Mouse (Mus musculus) kidney, embryonic 15.5 days (tissue): ENCODE data around the gene Mob2. TPM values are rescaled to one million over a fixed set of nuclear protein-coding genes. Genes with fewer than 3 reads are reported as not detected.

Experiments used
- ATAC-seq: fragments of 200-750 bp; cut with Nextera tagmentation; replicated peaks from 2 replicates; pipeline ENCODE4 v1.8.0; 2017; ENCODE audit warnings: moderate TSS enrichment; ENCODE audit not compliant: low FRiP score
- H3K27ac ChIP-seq: fragments of 300-500 bp; sonication (generic); 2 replicates; pipeline ENCODE4 v1.5.1; 2015; ENCODE audit warnings: mild to moderate bottlenecking, inconsistent platforms
- H3K27me3 ChIP-seq: fragments of 300-500 bp; sonication (generic); 2 replicates; pipeline ENCODE4 v1.6.1; 2015; ENCODE audit warnings: inconsistent platforms
- H3K36me3 ChIP-seq: fragments of 300-500 bp; sonication (generic); 2 replicates; pipeline ENCODE4 v1.6.1; 2015; ENCODE audit warnings: inconsistent platforms
- H3K4me1 ChIP-seq: fragments of 300-500 bp; sonication (generic); 2 replicates; pipeline ENCODE4 v1.6.1; 2015; ENCODE audit warnings: inconsistent platforms
- H3K4me2 ChIP-seq: fragments of 300-500 bp; sonication (generic); 2 replicates; pipeline ENCODE4 v1.6.1; 2015; ENCODE audit warnings: moderate library complexity, mild to moderate bottlenecking, inconsistent platforms
- H3K4me3 ChIP-seq: fragments of 300-500 bp; sonication (generic); replicated peaks from 2 replicates; pipeline ENCODE4 v1.5.1; 2015; ENCODE audit warnings: mild to moderate bottlenecking, inconsistent platforms
- H3K9ac ChIP-seq: fragments of 300-500 bp; sonication (generic); 2 replicates; pipeline ENCODE4 v1.6.1; 2015; ENCODE audit warnings: mild to moderate bottlenecking, inconsistent platforms
- H3K9me3 ChIP-seq: fragments of 300-500 bp; sonication (generic); replicated peaks from 2 replicates; pipeline ENCODE4 v1.6.1; 2016; ENCODE audit warnings: inconsistent platforms
- WGBS: fragments of 180-500 bp; shearing (Covaris S2); methylation state at CpG from one replicate; pipeline ENCODE4 v1.1.7; 2015; ENCODE audit warnings: mixed read lengths; 5-methylcytosine and 5-hydroxymethylcytosine counted together
- polyA plus RNA-seq: library from polyadenylated mRNA; unstranded; fragments of >200 nt; fragmentation: Nextera tagmentation; extraction: Ambion mirVana; gene quantifications from 2 replicates; pipeline ENCODE4 v1.2.1, GENCODE M21; 2015

Mob2 gene
- 62.3 and 66.9 TPM in 2 replicates for polyA plus RNA-seq

GRCm38 (mm10) chr7:142060931-142061565 lies at the start of gene Mob2:
Gene Mob2, minus strand, starts transcription at chr7:142061065.
- Histone ChIP-seq H3K27me3 (peaks cover 10% of the 10 kb centered on the region; the same call in 1 of the 2 replicates), H3K9me3 (no peaks in the 10 kb centered on the region), H3K9ac (peak within 1 kb of the TSS; percentile 89), H3K4me1 (peaks cover 33% of the 10 kb centered on the region), H3K4me3 (peak within 1 kb of the TSS; percentile 99), H3K4me2 (peak within 1 kb of the TSS; percentile 88), H3K27ac (peak within 1 kb of the TSS; percentile 82), H3K36me3 (peaks cover 18% of the 10 kb centered on the region; the same call in 1 of the 2 replicates)
- under 1% methylated on average over 49 of the region's 49 CpGs for WGBS
- ATAC-seq: peak; percentile 95

DNA sequence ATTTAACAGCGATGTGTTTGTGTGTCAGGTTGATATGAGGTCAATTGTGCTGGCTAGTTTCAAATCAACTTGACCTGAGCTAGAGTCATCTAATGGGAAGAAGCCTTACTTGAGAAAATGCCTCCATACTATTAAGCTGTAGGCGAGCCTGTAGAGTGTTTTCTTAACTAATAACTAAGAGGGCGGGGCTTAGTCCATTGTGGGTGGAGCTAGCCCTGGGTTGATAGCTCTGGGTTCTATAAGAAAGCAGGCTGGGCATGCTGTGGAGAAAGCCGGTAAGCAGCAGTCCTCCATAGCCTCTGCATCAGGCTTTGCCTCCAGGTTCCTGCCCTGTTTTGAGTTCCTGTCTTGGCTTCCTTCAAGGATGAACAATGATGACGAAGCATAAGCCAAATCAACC lies 43.9 kb upstream of the Mob2 start:
- H3K4me1 ChIP-seq: no peaks in the 10 kb centered on the region
- no peak overlapping the region for H3K27ac ChIP-seq
- no peak overlapping the region for H3K4me3 ChIP-seq
- H3K9ac ChIP-seq: no peak overlapping the region
- H3K9me3 ChIP-seq: no peaks in the 10 kb centered on the region
- no peak for ATAC-seq
- H3K4me2 ChIP-seq: no peak overlapping the region
- peaks cover 19% of the 10 kb centered on the region; the same call in 1 of the 2 replicates for H3K27me3 ChIP-seq
- no peaks in the 10 kb centered on the region for H3K36me3 ChIP-seq
- 54% methylated on average over 5 of the region's 5 CpGs for WGBS

DNA sequence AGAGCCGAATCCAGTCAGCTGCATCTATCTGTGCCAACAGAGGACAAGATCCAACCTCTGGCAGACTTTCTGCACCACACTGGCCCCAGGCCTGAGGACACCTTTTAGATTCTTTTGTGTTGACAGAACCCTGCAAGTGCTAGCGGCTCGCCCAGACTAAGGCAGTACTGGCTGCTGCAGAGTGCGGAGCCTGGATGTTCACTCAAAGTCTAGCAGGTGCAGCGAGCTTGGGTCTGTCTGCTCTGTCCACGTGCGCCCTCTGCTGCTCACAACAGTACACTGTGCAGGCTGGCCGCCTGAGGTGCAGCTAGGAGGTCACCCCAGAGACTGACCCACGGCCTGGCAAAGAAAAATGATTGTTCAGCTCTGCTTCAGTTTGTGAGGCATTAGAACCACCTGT lies 36.9 kb upstream of the Mob2 start:
- Histone ChIP-seq H3K27me3 (peaks cover 84% of the 10 kb centered on the region), H3K4me3 (no peak overlapping the region), H3K4me1 (peaks cover 19% of the 10 kb centered on the region), H3K27ac (no peak overlapping the region), H3K36me3 (no peaks in the 10 kb centered on the region), H3K9ac (no peak overlapping the region), H3K4me2 (no peak overlapping the region), H3K9me3 (no peaks in the 10 kb centered on the region)
- 8% methylated on average over 9 of the region's 9 CpGs for WGBS
- ATAC-seq: peak; percentile 53

DNA sequence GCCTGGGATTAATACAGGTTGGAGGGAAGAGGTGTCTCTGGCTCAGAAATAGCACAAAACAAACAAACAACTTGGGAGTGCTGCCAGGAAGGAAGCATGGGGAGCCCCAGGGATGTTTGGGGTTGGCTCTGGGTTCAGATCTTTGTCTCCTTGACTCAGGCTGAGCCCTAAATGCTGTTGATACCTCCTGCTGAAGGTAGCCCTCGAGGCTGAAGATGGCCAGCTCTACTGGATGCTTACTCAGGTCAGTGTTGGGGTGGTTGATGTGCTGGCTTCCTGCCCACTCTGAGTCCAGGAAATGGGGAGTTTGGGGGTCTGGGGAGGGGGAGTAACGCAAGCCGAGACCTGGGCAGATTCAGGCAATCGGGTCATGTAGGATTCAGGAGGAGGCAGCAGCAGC lies 35.8 kb upstream of the Mob2 start:
- no peak for ATAC-seq
- no peaks in the 10 kb centered on the region for H3K9me3 ChIP-seq
- peaks cover 19% of the 10 kb centered on the region for H3K4me1 ChIP-seq
- H3K36me3 ChIP-seq: no peaks in the 10 kb centered on the region
- no peak overlapping the region for H3K4me2 ChIP-seq
- no peak overlapping the region for H3K4me3 ChIP-seq
- no peak overlapping the region for H3K27ac ChIP-seq
- WGBS: 59% methylated on average over 4 of the region's 4 CpGs
- peaks cover 94% of the 10 kb centered on the region for H3K27me3 ChIP-seq
- no peak overlapping the region for H3K9ac ChIP-seq

DNA sequence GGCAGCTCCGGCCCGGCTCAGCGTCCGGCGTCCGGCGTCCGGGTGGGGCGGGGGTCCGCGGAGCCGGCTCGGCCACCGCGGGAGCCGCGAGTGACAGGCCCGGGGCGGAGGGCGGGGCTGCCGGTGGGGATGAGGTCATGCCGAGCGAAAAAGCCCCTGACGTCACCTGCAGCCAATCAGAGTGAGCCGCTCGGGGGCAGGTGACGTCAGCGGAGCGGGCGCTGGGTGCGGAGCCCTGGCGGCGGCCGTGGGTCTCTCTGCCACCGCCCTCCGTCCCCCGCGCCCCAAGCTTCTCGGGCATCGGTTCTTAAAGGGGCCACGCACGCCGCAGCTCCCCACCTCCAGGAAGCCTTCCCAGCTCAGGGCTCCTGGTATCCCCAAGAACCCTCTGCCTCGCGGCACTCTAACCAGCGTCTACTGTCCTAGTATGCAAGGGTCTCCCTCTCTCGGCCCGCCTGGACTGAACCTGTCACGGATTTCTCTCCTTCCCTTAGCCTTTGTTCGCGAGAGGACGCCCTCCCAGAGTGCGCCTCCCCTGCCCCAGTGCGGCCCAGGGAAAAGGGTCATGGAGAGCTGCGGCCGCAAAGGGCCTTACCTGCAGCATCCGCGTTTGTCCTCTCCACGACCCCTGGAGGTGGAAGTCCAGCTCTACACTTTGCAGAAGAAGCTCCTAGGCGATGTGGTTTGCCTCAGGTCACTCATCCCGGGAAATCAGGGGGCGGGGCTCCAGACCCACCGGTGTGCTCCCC lies 34.5 kb upstream of the Mob2 start, which contains the start of gene Dusp8:
TSS of gene Dusp8 (minus strand) at position 661 of the 749 bp plus-strand sequence.
- Histone ChIP-seq H3K4me2 (peak within 1 kb of the TSS; percentile 98), H3K36me3 (no peaks in the 10 kb centered on the region), H3K27ac (no peak within 1 kb of the TSS), H3K27me3 (peaks cover 89% of the 10 kb centered on the region), H3K4me3 (peak within 1 kb of the TSS; percentile 76), H3K4me1 (peaks cover 19% of the 10 kb centered on the region), H3K9ac (peak within 1 kb of the TSS; percentile 67), H3K9me3 (no peaks in the 10 kb centered on the region)
- WGBS: under 1% methylated on average over 62 of the region's 63 CpGs
- peak; percentile 90 for ATAC-seq

GRCm38 (mm10) chr7:142094301-142095143 lies 33.7 kb upstream of the Mob2 start:
- Histone ChIP-seq H3K27ac (no peak overlapping the region), H3K4me3 (peak overlapping the region; percentile 76), H3K4me2 (peak overlapping the region; percentile 98), H3K9me3 (no peaks in the 10 kb centered on the region), H3K9ac (peak overlapping the region; percentile 67), H3K27me3 (peaks cover 81% of the 10 kb centered on the region), H3K4me1 (peaks cover 24% of the 10 kb centered on the region), H3K36me3 (no peaks in the 10 kb centered on the region)
- no peak; the same call in 1 of the 2 replicates for ATAC-seq
- WGBS: under 1% methylated on average over 89 of the region's 89 CpGs

GRCm38 (mm10) chr7:142093696-142094240 lies 32.9 kb upstream of the Mob2 start:
- Histone ChIP-seq H3K4me3 (peak overlapping the region; percentile 76), H3K9me3 (no peaks in the 10 kb centered on the region), H3K27ac (no peak overlapping the region), H3K27me3 (peaks cover 80% of the 10 kb centered on the region), H3K4me2 (peak overlapping the region; percentile 98), H3K4me1 (peaks cover 32% of the 10 kb centered on the region), H3K9ac (0 out of 2 replicates have a peak overlapping the region, but pooled peaks have one; percentile 67), H3K36me3 (no peaks in the 10 kb centered on the region)
- no peak for ATAC-seq
- WGBS: 32% methylated on average over 6 of the region's 6 CpGs

DNA sequence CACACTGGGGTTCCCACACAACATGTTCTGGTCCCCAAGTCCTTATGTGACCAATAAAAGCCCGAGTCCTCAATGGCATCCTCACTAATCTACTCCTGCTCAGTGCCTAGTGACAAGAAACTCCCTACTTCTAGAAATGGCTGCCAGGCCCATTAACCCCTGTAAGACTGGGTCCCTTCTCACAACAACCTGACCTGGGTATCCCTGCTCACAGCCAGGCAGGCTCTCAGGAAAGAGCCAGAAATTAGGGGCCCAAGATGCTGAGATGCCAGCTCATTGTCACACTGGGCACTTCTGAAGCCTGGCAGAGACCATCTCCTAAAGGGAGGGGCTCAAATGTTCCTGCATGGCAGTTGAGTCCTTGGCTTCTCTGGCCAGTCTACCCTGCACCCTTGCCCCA lies 32.1 kb upstream of the Mob2 start:
- WGBS: 52% methylated on average over 1 of the region's 1 CpGs
- no peak for ATAC-seq
- Histone ChIP-seq H3K27ac (no peak overlapping the region), H3K4me3 (no peak overlapping the region), H3K4me1 (peaks cover 38% of the 10 kb centered on the region), H3K4me2 (no peak overlapping the region), H3K36me3 (no peaks in the 10 kb centered on the region), H3K9me3 (no peaks in the 10 kb centered on the region), H3K9ac (no peak overlapping the region), H3K27me3 (peaks cover 75% of the 10 kb centered on the region)

- peaks cover 38% of the 10 kb centered on the region for H3K4me1 ChIP-seq
- no peak overlapping the region for H3K9ac ChIP-seq
- no peak overlapping the region for H3K4me2 ChIP-seq
- no peak overlapping the region for H3K27ac ChIP-seq
- H3K9me3 ChIP-seq: no peaks in the 10 kb centered on the region
- WGBS: 4% methylated on average over 4 of the region's 4 CpGs
- no peak for ATAC-seq
- no peaks in the 10 kb centered on the region for H3K36me3 ChIP-seq
- H3K27me3 ChIP-seq: peaks cover 66% of the 10 kb centered on the region
- H3K4me3 ChIP-seq: no peak overlapping the region
Observed at GRCm38 (mm10) chr7:142091848-142092247, 31.0 kb upstream of the Mob2 start.

- peaks cover 28% of the 10 kb centered on the region for H3K4me1 ChIP-seq
- no peaks in the 10 kb centered on the region for H3K36me3 ChIP-seq
- H3K4me2 ChIP-seq: no peak overlapping the region
- peaks cover 55% of the 10 kb centered on the region for H3K27me3 ChIP-seq
- no peak for ATAC-seq
- no peak overlapping the region for H3K4me3 ChIP-seq
- no peak overlapping the region for H3K27ac ChIP-seq
- no peaks in the 10 kb centered on the region for H3K9me3 ChIP-seq
- H3K9ac ChIP-seq: no peak overlapping the region
- WGBS: 58% methylated on average over 17 of the region's 17 CpGs
Observed at GRCm38 (mm10) chr7:142089648-142090447, 29.0 kb upstream of the Mob2 start.

DNA sequence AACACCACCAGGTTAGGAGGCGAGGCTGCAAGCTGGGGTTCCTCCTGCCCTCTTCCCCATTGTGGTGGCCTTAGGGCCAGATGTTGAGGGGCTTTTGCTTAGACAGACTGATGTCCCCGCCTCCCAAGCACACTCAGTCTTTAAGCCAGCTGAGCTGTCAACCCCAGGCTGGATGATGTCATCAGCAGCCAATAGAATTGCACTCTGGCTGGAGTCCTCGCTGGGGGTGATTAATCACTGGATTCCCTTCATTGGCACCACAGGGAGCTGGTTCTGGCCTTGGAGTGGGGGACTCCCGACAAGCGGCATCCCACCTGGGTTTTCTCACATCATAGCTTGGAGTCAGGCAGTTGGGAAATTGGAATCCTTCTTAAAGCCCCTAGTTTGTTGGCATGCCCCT lies 28.0 kb upstream of the Mob2 start:
- peaks cover 55% of the 10 kb centered on the region for H3K27me3 ChIP-seq
- no peaks in the 10 kb centered on the region for H3K9me3 ChIP-seq
- 8% methylated on average over 5 of the region's 5 CpGs for WGBS
- peaks cover 22% of the 10 kb centered on the region for H3K4me1 ChIP-seq
- H3K9ac ChIP-seq: no peak overlapping the region
- H3K36me3 ChIP-seq: no peaks in the 10 kb centered on the region
- no peak overlapping the region for H3K27ac ChIP-seq
- H3K4me3 ChIP-seq: no peak overlapping the region
- ATAC-seq: peak; percentile 59
- 0 out of 2 replicates have a peak overlapping the region, but pooled peaks have one; percentile 17 for H3K4me2 ChIP-seq
